Mouse (Mus musculus): ENCODE measurements around the gene Ier3.

The Ier3 gene

GRCm38 (mm10) chr17:35810900-35811648, 10.4 kb upstream of the Ier3 start:
- CTCF ChIA-PET = no interaction called here

- CTCF ChIA-PET = no interaction called here
These were observed 9.2 kb upstream of the Ier3 start for GRCm38 (mm10) chr17:35812307-35812706.

GRCm38 (mm10) chr17:35812736-35813135, 8.7 kb upstream of the Ier3 start:
- CTCF ChIA-PET = no interaction called here

- CTCF ChIA-PET = no interaction called here
These were observed 8.2 kb upstream of the Ier3 start for GRCm38 (mm10) chr17:35813245-35813647.

GRCm38 (mm10) chr17:35813653-35814052, 7.8 kb upstream of the Ier3 start:
- CTCF ChIA-PET = interaction anchor here (0.9 kb wide), 1 partner anchor 9 kb away, joined by 3 read pairs; no protein-coding TSS in a partner anchor

GRCm38 (mm10) chr17:35814678-35815077, 6.8 kb upstream of the Ier3 start:
- CTCF ChIA-PET = interaction anchor here (0.6 to 0.9 kb wide), 3 partner anchors 8 to 155 kb away, joined by 3 to 22 read pairs (median 5); partner anchors contain the start of gene Abcf1

GRCm38 (mm10) chr17:35815836-35816235, 5.6 kb upstream of the Ier3 start:
- CTCF ChIA-PET = no interaction called here

GRCm38 (mm10) chr17:35816686-35817085, 4.8 kb upstream of the Ier3 start:
- CTCF ChIA-PET = no interaction called here

- CTCF ChIA-PET = interaction anchor here (0.6 kb wide), 1 partner anchor 109 kb away, joined by 8 read pairs; no protein-coding TSS in a partner anchor
These were observed 4.3 kb upstream of the Ier3 start for GRCm38 (mm10) chr17:35817226-35817625.

GRCm38 (mm10) chr17:35820111-35820510, 1.4 kb upstream of the Ier3 start:
- CTCF ChIA-PET = interaction anchor here (0.6 kb wide), 1 partner anchor 58 kb away, joined by 5 read pairs; no protein-coding TSS in a partner anchor

- CTCF ChIA-PET = interaction anchor here (0.6 kb wide), 2 partner anchors 9 to 11 kb away, joined by 3 to 6 read pairs; no protein-coding TSS in a partner anchor
These were observed 1.1 kb downstream of the Ier3 start for GRCm38 (mm10) chr17:35822564-35822963.

- CTCF ChIA-PET = interaction anchor here (0.5 to 0.6 kb wide), 4 partner anchors 9 to 910 kb away, joined by 3 to 6 read pairs (median 4); no protein-coding TSS in a partner anchor
These were observed 1.8 kb downstream of the Ier3 start, which contains the start of gene Flot1 for GRCm38 (mm10) chr17:35822964-35823937. Gene Flot1, plus strand, starts transcription at chr17:35823230.

- CTCF ChIA-PET = interaction anchor here (0.5 kb wide), 1 partner anchor 89 kb away, joined by 5 read pairs; no protein-coding TSS in a partner anchor
These were observed 2.9 kb downstream of the Ier3 start for GRCm38 (mm10) chr17:35824402-35824801.

- CTCF ChIA-PET = interaction anchor here (0.8 kb wide), 1 partner anchor 49 kb away, joined by 4 read pairs; no protein-coding TSS in a partner anchor
These were observed 3.8 kb downstream of the Ier3 start for GRCm38 (mm10) chr17:35825109-35825850.

- CTCF ChIA-PET = no interaction called here
These were observed 8.3 kb downstream of the Ier3 start for GRCm38 (mm10) chr17:35829737-35830136.

- CTCF ChIA-PET = interaction anchor here (0.8 to 1.3 kb wide), 2 partner anchors 39 to 45 kb away, joined by 3 read pairs; no protein-coding TSS in a partner anchor
These were observed 11.1 kb downstream of the Ier3 start for GRCm38 (mm10) chr17:35832400-35833238.

GRCm38 (mm10) chr17:35833239-35833751, 11.8 kb downstream of the Ier3 start:
- CTCF ChIA-PET = interaction anchor here (0.6 kb wide), 1 partner anchor 10 kb away, joined by 6 read pairs; the partner anchor contains the start of gene Flot1

GRCm38 (mm10) chr17:35833894-35834293, 12.4 kb downstream of the Ier3 start:
- CTCF ChIA-PET = interaction anchor here (0.6 kb wide), 1 partner anchor 11 kb away, joined by 6 read pairs; the partner anchor contains the start of gene Flot1

GRCm38 (mm10) chr17:35834696-35835422, 13.4 kb downstream of the Ier3 start:
- CTCF ChIA-PET = interaction anchor here (2.4 kb wide), 1 partner anchor 39 kb away, joined by 13 read pairs; no protein-coding TSS in a partner anchor
